Mouse (Mus musculus) cerebellum, adult 2 months (tissue): ENCODE results near the gene Mtfr1l. TPM values are rescaled to one million over a fixed set of nuclear protein-coding genes. Genes with fewer than 3 reads are reported as not detected.
A peak's percentile ranks its signal among the peaks of the same experiment; 100 is the strongest.

Source experiments
- DNase-seq, 2 experiments: peaks; one replicate each; pipeline ENCODE4 v3.0.0; 2021
- H3K27ac ChIP-seq: fragments of 200-500 bp; 2 replicates; pipeline ENCODE4 v1.5.1; 2012; ENCODE audit warnings: low read length, control low read depth, inconsistent platforms; ENCODE audit not compliant: insufficient read depth
- H3K27me3 ChIP-seq: fragments of 200-500 bp; 2 replicates; pipeline ENCODE4 v1.6.1; 2012; ENCODE audit warnings: inconsistent platforms, mild to moderate bottlenecking, low read length, moderate library complexity; ENCODE audit not compliant: control insufficient read depth, insufficient read depth
- H3K4me1 ChIP-seq: fragments of 200-500 bp; 2 replicates; pipeline ENCODE4 v1.6.1; 2011; ENCODE audit warnings: low read length; ENCODE audit not compliant: control insufficient read depth, insufficient read depth
- H3K4me3 ChIP-seq: fragments of 200-500 bp; replicated peaks from 2 replicates; pipeline ENCODE3; 2011; ENCODE audit warnings: mild to moderate bottlenecking, low read depth, low read length, control low read depth; ENCODE audit not compliant: insufficient read depth
- CTCF ChIP-seq: fragments of 200-500 bp; IDR thresholded peaks from 2 replicates; pipeline ENCODE4 v1.5.1; 2011; ENCODE audit warnings: low read depth, mild to moderate bottlenecking, control low read depth, low read length, moderate library complexity, borderline replicate concordance; ENCODE audit not compliant: insufficient read depth
- POLR2A ChIP-seq: fragments of 200-500 bp; IDR thresholded peaks from 2 replicates; pipeline ENCODE4 v1.6.1; 2011; ENCODE audit warnings: low read length, control low read depth, borderline replicate concordance; ENCODE audit not compliant: insufficient read depth
- WGBS: fragments of 180-500 bp; shearing (Covaris S2); methylation state at CpG from one replicate; pipeline ENCODE4 v1.1.7; 2018; 5-methylcytosine and 5-hydroxymethylcytosine counted together
- polyA plus RNA-seq: library from polyadenylated mRNA; depleted of rRNA; stranded (reverse); fragments of >200 nt; gene quantifications from 2 replicates; pipeline ENCODE4 v1.2.3, GENCODE M21; 2012

Gene Mtfr1l
- polyA plus RNA-seq, 1 experiment: 148 TPM

DNA sequence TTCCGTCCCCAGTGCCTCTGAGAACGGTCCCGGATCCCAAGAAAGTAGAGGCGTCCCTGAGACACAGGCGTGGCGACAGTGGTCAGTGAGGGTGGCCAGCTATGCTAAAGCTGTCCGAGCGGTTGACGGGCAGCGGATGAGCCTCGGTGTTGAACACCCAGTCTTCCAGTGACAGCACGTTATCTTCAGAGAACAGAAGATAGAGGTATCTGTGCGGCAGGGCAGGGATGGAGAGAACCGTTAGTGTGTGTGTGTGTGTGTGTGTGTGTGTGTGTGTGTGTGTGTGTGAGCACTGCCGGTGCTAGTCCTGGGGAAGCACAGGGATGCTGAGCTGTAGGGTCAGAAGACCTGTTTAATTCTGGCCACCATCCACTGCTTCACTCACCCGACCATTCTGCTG, 28.4 kb upstream of the Mtfr1l start:
- H3K27ac ChIP-seq: peak overlapping the region; percentile 2; the same call in 1 of the 2 replicates
- no peak for TF ChIP-seq CTCF
- TF ChIP-seq POLR2A: no peak
- H3K4me3 ChIP-seq: no peak overlapping the region
- H3K4me1 ChIP-seq: peaks cover 43% of the 10 kb centered on the region
- 71% methylated on average over 16 of the region's 16 CpGs for WGBS
- no peaks in the 10 kb centered on the region for H3K27me3 ChIP-seq
- DNase-seq: no peak

GRCm38 (mm10) chr4:134562014-134562413, 26.8 kb upstream of the Mtfr1l start:
- DNase-seq: peak; percentile 61 to 71
- Histone ChIP-seq H3K4me3 (no peak overlapping the region), H3K27ac (peak overlapping the region; percentile 20; the same call in 1 of the 2 replicates), H3K27me3 (no peaks in the 10 kb centered on the region), H3K4me1 (peaks cover 29% of the 10 kb centered on the region)
- TF ChIP-seq CTCF (no peak), POLR2A (no peak)
- WGBS: 15% methylated on average over 2 of the region's 2 CpGs

DNA sequence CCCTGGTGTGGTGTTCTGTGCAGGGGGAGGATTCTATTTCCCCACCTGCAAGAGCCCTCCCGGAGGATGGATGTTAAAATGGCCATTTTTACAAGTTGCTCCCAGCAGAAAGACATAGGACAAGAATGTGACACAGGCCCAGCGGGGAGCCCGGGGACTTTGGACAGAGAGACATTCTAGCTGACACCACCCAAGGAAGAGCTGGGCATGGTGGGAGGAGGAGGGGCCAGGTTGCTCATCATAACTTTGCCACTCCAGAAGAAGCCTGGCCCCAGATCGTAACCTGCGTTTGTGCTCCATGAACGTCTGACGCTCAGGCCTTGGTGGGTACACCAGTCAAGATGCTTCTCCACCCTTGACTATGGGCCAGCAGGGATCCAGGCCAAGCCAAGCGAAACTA, 25.5 kb upstream of the Mtfr1l start:
- 78% methylated on average over 8 of the region's 8 CpGs for WGBS
- H3K27me3 ChIP-seq: no peaks in the 10 kb centered on the region
- no peak for DNase-seq
- H3K27ac ChIP-seq: 0 out of 2 replicates have a peak overlapping the region, but pooled peaks have one; percentile 10
- H3K4me1 ChIP-seq: peaks cover 29% of the 10 kb centered on the region
- no peak overlapping the region for H3K4me3 ChIP-seq
- TF ChIP-seq POLR2A: no peak
- TF ChIP-seq CTCF: no peak

DNA sequence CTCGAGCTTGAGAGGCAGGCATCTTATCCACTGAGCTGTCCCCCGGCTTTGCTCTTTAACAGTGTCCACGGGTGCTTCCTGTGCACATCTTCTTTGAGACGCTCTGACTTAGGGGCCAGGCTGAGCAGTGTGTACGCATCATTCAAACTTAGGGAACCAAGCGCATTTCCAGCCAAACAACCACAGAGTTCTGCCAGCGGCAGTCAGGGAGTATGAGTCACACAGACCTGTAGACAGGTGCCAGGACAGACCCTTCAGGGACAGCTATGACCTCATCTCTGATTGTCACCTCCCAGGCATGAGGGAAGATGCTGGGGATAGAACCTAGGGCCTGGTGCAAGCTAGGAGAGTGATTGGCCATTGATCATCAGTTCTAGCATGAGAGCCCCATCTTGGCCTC, 24.0 kb upstream of the Mtfr1l start:
- Histone ChIP-seq H3K4me3 (no peak overlapping the region), H3K4me1 (peaks cover 21% of the 10 kb centered on the region), H3K27ac (no peak overlapping the region), H3K27me3 (no peaks in the 10 kb centered on the region)
- WGBS: 70% methylated on average over 7 of the region's 7 CpGs
- DNase-seq: no peak
- TF ChIP-seq CTCF (no peak), POLR2A (no peak)

DNA sequence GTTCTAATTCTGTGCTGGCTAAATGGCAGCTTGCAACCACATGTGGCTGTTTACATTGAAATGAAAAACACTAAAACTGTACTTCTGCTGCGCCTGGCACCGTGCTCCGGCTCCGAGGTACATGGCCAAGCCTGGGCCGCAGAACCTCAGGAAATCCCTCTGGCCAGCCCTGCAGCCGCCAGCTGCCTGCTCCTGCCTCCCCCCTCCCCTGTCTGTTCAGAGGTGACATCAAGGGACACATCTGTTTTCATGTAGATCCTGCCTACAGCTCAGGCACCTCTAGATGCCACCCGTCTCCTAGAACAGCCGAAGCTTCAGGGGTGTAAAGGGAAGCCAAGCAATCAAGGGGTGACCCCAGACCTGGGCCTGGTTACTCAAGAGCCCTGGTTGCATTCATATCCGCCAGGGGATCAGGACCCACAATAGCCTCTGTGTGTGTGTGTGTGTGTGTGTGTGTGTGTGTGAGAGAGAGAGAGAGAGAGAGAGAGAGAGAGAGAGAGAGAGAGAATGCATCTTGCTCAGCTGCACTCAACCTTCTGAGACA, 23.5 kb upstream of the Mtfr1l start:
- WGBS: 61% methylated on average over 9 of the region's 9 CpGs
- no peak overlapping the region for H3K27ac ChIP-seq
- peaks cover 16% of the 10 kb centered on the region for H3K4me1 ChIP-seq
- no peak overlapping the region for H3K4me3 ChIP-seq
- no peak for TF ChIP-seq POLR2A
- no peak for TF ChIP-seq CTCF
- no peaks in the 10 kb centered on the region for H3K27me3 ChIP-seq
- DNase-seq: no peak

DNA sequence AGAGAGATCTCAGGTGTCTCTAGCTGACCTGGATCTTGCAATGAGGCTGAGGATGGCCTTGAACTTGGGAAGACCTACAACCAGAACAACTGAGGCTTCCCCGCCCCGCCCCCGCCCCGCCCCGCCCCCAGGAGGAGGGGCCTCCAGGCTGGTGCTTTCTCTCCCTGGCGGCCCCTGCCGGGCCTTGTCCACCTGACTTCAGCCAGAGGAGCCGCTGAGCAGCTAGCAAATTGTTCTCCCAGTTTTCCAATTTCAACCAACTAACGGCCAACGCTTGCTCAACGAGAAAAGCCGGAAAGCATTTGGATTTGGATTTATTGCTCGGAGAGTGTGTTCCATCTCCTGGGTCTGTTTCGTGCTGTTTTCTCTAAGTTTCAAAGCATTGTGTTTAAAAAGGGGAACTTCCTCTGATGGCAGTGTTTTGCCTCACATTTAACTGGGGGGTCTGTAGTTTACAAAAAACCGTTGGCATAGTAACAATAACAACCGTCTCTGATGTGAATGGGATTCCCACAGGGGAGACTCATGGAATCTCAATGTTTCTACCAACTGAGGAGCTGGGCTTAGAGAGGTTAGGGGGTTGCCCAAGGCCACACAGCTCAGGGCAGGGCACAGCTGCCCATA, 22.6 kb upstream of the Mtfr1l start:
- WGBS: 41% methylated on average over 16 of the region's 16 CpGs

DNA sequence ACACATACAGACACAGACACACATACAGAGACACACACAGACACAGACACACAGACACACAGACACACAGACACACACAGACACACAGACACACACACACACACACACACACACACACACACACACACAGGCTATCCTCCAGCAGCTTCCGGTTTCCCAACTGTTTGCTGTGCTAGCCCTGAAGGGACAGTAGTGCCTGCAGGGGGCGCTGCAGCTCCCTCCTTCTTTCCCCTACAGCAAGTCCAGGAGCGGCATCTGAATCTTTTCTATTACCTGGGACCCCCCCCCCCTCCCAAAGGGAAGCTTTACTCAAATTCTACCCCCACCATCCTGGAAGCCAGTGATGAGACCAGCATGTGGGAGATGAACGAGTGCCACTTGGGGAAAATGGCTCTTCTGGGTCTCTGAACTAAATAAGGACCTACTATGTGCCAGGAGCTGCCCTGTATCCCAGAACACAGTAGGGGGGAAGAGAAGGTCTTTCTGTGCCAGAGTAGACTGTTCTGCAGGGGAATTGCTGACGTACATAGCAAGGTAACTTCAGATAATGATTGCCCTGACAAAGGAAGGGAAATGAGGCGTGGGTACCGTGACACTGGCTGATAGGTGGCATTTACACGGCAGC, 20.9 kb upstream of the Mtfr1l start:
- no peak for DNase-seq
- H3K27ac ChIP-seq: no peak overlapping the region
- no peak for TF ChIP-seq POLR2A
- TF ChIP-seq CTCF: peak; percentile 46
- H3K4me3 ChIP-seq: no peak overlapping the region
- H3K4me1 ChIP-seq: peaks cover 4% of the 10 kb centered on the region
- no peaks in the 10 kb centered on the region for H3K27me3 ChIP-seq
- WGBS: 57% methylated on average over 8 of the region's 8 CpGs

More for the DNA sequence above, 22.6 kb upstream of the Mtfr1l start:
- Histone ChIP-seq H3K27me3 (no peaks in the 10 kb centered on the region), H3K27ac (no peak overlapping the region), H3K4me1 (peaks cover 11% of the 10 kb centered on the region), H3K4me3 (no peak overlapping the region)
- TF ChIP-seq POLR2A (no peak), CTCF (no peak)
- no peak for DNase-seq

- Histone ChIP-seq H3K4me3 (no peak overlapping the region), H3K27me3 (no peaks in the 10 kb centered on the region), H3K4me1 (peaks cover 12% of the 10 kb centered on the region), H3K27ac (no peak overlapping the region)
- no peak for DNase-seq
- no peak for TF ChIP-seq POLR2A
- TF ChIP-seq CTCF: peak; percentile 60
- 61% methylated on average over 1 of the region's 1 CpGs for WGBS
These were observed 18.4 kb upstream of the Mtfr1l start for GRCm38 (mm10) chr4:134553631-134554030.
